Mouse (Mus musculus): ENCODE measurements around the gene Cntrl. TPM values are rescaled to one million over a fixed set of nuclear protein-coding genes. Genes with fewer than 3 reads are reported as not detected.

Gene Cntrl
- polyA plus RNA-seq, 1 experiment from 2014 or later = 8.5 TPM

DNA sequence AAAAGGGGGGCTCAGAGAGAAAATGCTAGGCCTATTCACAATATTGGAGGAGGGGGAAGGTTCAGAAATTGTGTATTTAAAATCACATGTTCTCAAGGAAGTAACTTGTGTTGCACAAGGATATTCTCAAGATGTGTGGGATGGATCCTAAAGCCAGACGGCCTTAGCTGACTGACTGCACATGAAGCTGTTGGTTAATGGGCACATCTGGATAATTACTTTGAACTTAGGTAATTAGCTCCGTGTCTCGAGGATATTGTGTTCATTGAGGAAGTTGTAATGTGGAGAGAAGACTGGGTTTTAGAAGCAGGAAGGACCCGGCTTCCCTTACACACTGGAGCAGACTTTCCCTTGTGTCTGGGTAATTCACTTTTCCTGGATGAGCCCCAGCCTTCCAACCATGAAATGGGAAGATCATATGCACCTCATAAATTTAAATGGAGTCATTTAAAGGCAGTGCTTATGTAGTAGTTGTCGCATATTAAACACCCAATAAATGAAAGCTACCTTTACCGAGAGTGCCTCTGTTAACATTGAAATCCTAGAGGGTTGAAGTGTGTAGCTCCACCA lies 113.6 kb downstream of the Cntrl start:
- Histone ChIP-seq H3K9me3 (replicated peaks) (no peaks in the 10 kb centered on the region), H3K27me3 (no peaks in the 10 kb centered on the region), H3K9ac (no peak overlapping the region), H3K4me1 (replicated peaks) (no peaks in the 10 kb centered on the region), H3K27ac (replicated peaks) (no peak overlapping the region), H3K4me2 (no peak overlapping the region), H3K36me3 (replicated peaks) (no peaks in the 10 kb centered on the region), H3K4me3 (replicated peaks) (no peak overlapping the region)
- WGBS (ENCODE audit: insufficient replicate concordance) = 40% methylated on average over 6 of the region's 6 CpGs
- no peak for ATAC-seq (ENCODE audit: insufficient read depth)

GRCm38 (mm10) chr2:35224285-35224684 lies 115.0 kb downstream of the Cntrl start:
- Histone ChIP-seq H3K9me3 (replicated peaks) (no peaks in the 10 kb centered on the region), H3K27me3 (0 out of 2 replicates have a peak, but pooled peaks cover 1% of the 10 kb centered on the region), H3K36me3 (replicated peaks) (no peaks in the 10 kb centered on the region), H3K27ac (replicated peaks) (no peak overlapping the region), H3K4me3 (replicated peaks) (no peak overlapping the region), H3K4me2 (no peak overlapping the region), H3K4me1 (replicated peaks) (no peaks in the 10 kb centered on the region), H3K9ac (no peak overlapping the region)
- 78% methylated on average over 15 of the region's 15 CpGs for WGBS (ENCODE audit: insufficient replicate concordance)
- no peak for ATAC-seq (ENCODE audit: insufficient read depth)

- Histone ChIP-seq H3K27me3 (0 out of 2 replicates have a peak, but pooled peaks cover 8% of the 10 kb centered on the region), H3K9ac (no peak overlapping the region), H3K4me1 (replicated peaks) (peaks cover 5% of the 10 kb centered on the region; the same call in 1 of the 2 replicates), H3K9me3 (replicated peaks) (no peaks in the 10 kb centered on the region), H3K4me2 (no peak overlapping the region), H3K4me3 (replicated peaks) (no peak overlapping the region), H3K27ac (replicated peaks) (no peak overlapping the region), H3K36me3 (replicated peaks) (no peaks in the 10 kb centered on the region)
- 72% methylated on average over 4 of the region's 4 CpGs for WGBS (ENCODE audit: insufficient replicate concordance)
- ATAC-seq (ENCODE audit: insufficient read depth) = no peak
These were observed 118.9 kb downstream of the Cntrl start for GRCm38 (mm10) chr2:35228145-35228544.

Other genes with a start within 250 kb of the Cntrl start
- gene Cutal, start 235.1 kb upstream of the Cntrl start, polyA plus RNA-seq (2015; fragmentation: Nextera tagmentation; extraction: Ambion mirVana) = 8.2 and 8.4 TPM in 2 replicates
- 67.5 and 71.5 TPM in 2 replicates for gene Psmd5, start 234.5 kb upstream of the Cntrl start, polyA plus RNA-seq (2015; fragmentation: Nextera tagmentation; extraction: Ambion mirVana)
- 1.5 and 1.8 TPM in 2 replicates for gene Phf19, start 195.5 kb upstream of the Cntrl start, polyA plus RNA-seq (2015; fragmentation: Nextera tagmentation; extraction: Ambion mirVana)
- gene Traf1, start 147.7 kb upstream of the Cntrl start, polyA plus RNA-seq (2015; fragmentation: Nextera tagmentation; extraction: Ambion mirVana) = 0.29 and 0.61 TPM in 2 replicates
- 43.9 and 55.8 TPM in 2 replicates for gene Hc, start 48.1 kb upstream of the Cntrl start, polyA plus RNA-seq (2015; fragmentation: Nextera tagmentation; extraction: Ambion mirVana)
- gene AI182371, start 7.9 kb upstream of the Cntrl start, polyA plus RNA-seq (2015; fragmentation: Nextera tagmentation; extraction: Ambion mirVana) = 35.9 and 43.1 TPM in 2 replicates
- gene Rab14, start 91.6 kb downstream of the Cntrl start, polyA plus RNA-seq (2015; fragmentation: Nextera tagmentation; extraction: Ambion mirVana) = 104 and 111 TPM in 2 replicates
- 134 and 144 TPM in 2 replicates for gene Gsn, start 146.9 kb downstream of the Cntrl start, polyA plus RNA-seq (2015; fragmentation: Nextera tagmentation; extraction: Ambion mirVana)
- 169 and 191 TPM in 2 replicates for gene Stom, start 227.5 kb downstream of the Cntrl start, polyA plus RNA-seq (2015; fragmentation: Nextera tagmentation; extraction: Ambion mirVana)